Mouse (Mus musculus): ENCODE results near the gene Gle1.
"Not testable (repeated sequence)": the region's sequence is repeated elsewhere in the genome, so short reads cannot be mapped to it uniquely, and the experiment has no call there.

Gene Gle1

DNA sequence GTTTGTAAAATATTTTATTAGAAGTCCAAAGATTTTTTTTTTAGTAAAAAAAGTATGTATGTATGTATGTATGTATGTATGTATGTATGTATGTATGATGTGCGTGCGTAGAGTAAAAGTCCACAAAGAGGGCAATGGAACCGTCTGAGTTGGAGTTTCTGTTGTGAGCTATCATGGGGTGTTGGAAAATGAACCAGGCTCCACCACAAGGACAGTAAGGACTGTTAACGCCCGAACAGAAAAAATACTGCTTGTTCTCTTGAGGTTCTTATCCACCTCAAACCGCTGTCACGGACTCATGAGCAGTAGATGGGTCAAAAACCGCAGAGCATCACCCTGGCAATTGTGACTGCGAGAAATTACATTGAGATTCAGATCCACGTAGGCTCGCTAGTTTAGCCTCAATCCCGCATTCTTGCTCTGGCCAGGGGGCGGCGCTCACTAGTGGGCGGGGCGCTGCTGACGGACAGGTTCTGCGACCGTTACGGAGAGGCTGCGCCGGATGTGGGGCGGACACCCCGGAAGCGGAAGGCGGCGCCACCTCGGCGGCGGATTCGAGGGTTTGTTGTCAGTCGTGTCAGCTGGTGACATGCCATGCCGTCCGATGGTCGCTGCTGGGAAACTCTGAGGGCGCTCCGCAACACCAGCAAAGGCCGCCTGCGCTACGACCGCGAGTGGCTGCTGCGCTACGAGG lies at the start of gene Gle1:
Gene Gle1, plus strand, starts transcription at position 521 of the 694 bp plus-strand sequence.
- DNase-seq (ENCODE audit: low spot score): peak; percentile 98

DNA sequence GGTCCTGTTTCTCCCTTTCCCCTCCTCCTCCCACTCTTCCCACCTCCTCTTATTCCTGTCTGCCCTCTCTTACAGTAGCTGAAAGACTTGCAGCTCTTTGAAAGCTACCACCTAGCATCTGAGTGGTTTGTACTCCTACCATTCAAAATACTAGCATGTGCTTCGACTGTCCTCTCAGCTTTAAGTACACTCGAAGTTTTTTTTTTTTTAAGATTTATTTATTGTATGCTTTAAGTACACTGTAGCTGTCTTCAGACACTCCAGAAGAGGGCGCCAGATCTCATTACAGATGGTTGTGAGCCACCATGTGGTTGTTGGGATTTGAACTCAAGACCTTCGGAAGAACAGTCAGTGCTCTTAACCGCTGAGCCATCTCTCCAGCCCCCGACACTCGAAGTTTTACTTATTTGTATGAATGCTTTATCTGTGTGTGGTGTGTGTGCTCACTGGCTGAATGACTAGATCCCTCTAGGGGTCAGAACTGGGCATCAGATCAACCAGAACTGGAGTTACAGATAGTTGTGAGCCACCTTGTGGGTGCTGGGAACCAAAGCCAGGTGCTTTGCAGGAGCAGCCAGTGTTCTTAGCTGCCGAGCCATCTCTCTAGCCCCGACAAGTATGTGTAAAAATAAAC lies 48.5 kb upstream of the Gle1 start:
- not testable (repeated sequence) for DNase-seq (ENCODE audit: low spot score)

DNA sequence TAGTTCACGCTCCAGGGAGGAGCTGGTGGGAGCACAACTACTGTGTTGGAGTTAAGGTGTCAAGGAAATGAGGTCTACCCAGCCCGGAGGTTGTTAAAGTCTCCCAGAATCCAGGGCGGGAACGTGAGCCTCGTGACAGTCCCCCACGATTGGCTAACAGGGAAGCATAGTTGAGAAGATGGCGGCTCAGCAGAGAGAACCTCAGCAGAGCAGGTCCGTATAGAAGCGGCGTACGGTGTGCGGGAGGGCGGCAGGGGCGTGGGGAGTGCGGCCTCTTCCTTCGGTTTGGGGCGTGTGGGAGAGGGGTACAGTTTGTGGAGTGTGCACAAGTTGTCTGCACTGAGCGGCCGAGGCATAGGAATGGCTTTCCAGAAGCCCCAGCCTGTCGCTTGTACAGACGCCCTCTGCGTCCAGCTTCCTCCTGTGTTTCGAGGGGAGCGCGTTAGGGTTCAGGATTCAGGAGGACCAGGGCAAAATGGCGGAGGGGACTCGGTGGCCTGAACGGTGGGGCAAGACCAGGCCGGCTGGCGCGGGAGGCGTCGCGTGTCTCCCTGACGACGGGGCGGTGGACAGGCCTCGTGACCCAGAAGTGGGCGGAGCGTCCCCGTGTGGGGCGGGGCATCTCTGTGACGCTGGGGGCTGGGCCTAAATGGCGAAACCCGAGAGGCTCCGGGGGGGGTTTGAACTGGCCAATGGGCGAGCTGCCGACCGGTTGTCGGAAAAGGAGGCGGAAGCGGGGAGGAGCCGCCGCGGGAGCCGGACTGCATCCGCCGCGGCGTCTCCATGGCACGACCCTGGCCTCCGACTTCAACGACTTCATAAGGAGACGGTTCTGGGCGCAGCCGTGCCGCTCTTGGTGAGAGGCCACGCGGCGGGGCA lies 45.9 kb upstream of the Gle1 start, which contains the start of gene Odf2:
Gene Odf2, plus strand, starts transcription at position 156 of the 879 bp plus-strand sequence.
- peak; percentile 99 for DNase-seq (ENCODE audit: low spot score)

DNA sequence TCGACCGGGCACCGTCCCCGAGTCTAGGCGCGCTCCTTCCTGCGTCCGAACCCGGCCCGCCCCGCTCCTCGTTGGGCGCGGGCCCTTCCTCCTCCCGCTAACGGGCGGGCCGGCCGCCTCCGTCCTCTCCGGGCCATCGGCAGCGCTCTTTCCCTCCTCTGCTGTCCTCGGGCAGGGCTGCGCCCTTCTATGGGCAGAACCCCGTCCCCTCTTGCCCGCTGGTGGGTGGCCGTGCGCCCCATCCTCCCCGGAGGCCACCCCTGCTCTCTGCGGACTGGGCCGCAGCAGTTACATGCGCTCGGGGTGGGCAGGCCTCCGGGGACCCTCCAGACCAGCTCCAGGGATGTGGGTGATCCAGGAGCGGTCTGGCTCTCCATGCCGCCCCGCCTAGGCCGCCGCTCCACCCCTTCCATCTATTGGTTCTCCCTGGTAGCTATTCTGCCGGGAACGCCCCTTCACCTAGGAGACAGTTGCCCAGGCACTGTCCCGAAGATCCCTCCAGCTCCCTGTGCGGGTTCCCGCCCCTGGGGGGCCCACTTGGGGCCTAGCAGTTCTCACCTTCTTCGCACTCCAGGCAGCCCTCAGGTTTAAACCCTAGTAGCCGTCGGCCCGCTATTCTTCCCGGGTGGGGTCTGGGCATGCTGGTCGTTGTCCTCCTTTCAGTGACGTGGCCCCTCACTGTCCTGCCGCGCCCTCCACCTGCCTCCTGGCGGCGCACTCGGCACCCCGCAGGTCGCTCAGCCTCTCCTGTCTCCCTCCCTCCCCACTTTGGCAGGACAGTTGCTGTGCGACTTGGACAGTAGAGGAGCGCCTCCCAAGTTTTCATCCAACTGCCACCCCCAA lies 45.0 kb upstream of the Gle1 start:
- DNase-seq (ENCODE audit: low spot score): peak; percentile 52

DNA sequence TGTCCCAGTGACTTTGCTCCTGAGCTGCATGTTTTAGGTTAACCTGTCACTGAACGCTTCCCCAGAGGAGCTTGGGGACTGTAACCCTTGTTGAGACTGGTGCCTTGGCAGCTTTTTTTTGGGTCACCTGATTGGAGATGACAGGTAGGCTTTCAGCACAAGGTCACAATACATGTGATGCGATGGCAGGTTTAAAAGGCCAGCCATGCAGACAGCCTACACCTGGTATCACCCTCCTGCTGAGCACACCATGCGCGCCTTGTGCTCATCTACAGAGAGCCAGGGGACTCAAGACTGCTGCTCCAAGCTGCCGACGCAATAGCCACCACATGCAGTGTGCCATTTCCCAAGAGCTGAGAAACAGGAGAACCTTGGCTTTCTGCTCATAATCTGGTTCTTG lies 43.5 kb upstream of the Gle1 start:
- no peak for DNase-seq (ENCODE audit: low spot score)

DNA sequence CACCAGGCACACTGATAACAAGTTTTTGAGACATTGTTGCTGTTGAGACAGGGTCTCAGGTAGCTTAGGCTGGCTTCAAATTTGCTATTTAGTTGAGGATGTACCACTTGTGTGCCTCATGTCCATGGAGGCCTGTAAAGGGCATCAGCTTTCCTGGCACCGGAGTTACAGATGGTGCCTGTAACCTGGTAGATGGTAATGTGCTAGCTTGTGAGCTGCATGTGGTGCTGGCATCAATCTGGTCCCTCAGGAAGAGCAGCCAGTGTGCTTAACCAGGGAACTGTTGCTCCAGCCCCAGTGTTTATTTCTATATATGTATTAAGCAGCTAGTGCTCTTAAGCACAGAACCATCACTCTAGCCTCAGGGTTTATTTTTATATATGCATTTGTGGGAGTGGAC lies 39.2 kb upstream of the Gle1 start:
- DNase-seq (ENCODE audit: low spot score): no peak

DNA sequence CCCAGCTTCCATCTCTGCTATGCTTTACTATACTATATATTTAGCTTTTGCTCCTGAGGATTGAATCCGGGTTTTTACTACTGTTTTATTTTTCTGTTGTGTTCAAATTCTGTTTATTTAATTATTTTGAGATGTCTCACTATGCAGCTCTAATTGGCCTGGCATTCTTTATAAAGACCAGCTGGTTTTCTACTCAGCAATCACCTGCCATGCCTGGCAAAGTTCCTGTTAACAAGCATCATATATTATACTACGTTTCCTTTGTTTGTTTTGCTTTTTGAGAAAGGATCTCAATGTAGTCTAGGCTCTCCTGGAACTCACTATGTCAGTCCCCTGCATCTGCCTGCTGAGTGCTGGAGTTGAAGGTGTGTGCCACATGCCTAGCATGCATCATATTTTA lies 37.9 kb upstream of the Gle1 start:
- DNase-seq (ENCODE audit: low spot score): no peak

DNA sequence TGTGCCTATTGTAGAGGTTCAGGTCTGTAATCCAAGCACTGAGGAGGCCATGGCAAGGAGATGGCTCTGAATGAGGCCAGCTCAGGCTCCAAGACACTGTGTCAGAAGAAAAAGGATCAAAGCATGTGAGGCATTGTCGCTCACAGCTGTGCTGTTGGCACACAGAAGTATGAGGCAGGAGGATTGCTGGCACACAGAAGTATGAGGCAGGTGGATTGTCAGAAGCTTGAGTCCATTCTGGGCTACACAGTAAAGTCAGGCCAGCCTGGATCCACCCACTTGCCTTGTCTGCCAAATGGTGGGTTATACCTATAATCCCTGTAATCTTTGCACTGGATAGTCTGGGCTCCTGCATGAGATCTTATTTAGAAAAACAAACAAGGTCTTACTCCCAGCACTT lies 37.1 kb upstream of the Gle1 start:
- no peak for DNase-seq (ENCODE audit: low spot score)

DNA sequence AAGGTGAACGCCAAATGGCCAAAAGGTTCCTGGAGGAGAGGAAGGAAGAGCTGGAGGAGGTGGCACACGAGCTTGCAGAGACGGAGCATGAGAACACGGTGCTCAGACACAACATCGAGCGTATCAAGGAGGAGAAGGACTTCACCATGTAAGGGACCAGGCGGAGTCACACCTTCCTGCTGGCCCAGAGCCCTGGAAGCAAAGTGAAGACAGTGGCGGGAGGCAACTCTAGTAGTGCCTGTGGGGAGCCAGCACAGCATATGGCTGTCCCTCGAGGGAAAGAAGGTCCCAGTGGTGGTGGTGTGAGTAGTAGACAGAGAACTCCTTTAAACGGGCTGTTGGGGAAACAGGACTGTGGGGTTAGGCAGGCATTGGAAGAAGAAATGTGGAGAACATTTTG lies 33.0 kb upstream of the Gle1 start:
- DNase-seq (ENCODE audit: low spot score): no peak

DNA sequence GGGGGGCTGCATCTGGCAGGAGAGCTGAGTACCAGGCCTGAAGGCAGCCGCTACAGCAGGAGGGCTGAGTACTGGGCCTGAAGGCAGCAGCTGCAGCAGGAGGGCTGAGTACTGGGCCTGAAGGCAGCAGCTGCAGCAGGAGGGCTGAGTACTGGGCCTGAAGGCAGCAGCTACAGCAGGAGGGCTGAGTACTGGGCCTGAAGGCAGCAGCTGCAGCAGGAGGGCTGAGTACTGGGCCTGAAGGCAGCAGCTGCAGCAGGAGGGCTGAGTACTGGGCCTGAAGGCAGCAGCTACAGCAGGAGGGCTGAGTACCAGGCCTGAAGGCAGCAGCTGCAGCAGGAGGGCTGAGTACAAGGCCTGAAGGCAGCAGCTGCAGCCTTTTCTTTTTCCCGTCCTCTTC lies 27.1 kb upstream of the Gle1 start:
- not testable (repeated sequence) for DNase-seq (ENCODE audit: low spot score)

DNA sequence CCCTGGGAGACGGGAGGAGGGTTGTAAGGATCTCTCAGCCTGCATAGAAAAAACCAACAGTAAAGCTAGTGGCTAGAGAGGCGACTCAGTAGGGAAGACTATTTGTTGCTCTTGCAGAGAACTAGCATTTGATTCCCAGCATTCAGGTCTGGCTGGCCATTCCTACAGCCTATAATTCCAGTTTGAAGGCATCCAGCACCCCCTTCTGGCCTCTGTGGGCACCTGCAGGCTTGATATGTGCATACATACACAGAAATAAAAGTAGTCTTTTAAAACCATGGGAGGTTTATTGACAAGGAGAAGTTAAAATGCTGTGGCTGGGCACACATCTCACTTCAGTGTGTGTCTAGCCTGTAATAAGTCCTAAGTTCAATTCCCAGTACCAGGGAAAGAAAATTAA lies 25.2 kb upstream of the Gle1 start:
- DNase-seq (ENCODE audit: low spot score): no peak

DNA sequence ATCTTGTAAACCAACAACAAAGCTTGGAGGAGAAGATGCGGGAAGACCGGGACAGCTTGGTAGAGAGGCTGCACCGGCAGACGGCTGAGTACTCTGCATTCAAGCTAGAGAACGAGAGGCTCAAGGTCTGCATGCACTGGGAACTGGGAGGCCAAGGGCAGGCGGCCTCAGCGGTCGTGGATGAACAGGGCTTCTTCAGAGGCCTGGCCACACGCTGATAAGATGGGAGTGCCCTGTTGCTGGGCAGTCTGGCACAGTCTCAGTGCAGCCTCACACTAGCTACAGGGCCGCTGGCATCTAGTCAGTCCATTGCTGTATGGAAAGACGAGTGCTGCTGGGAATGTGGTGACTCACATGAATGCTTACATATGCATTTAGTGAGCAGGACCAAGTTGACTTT lies 17.6 kb upstream of the Gle1 start:
- no peak for DNase-seq (ENCODE audit: low spot score)

DNA sequence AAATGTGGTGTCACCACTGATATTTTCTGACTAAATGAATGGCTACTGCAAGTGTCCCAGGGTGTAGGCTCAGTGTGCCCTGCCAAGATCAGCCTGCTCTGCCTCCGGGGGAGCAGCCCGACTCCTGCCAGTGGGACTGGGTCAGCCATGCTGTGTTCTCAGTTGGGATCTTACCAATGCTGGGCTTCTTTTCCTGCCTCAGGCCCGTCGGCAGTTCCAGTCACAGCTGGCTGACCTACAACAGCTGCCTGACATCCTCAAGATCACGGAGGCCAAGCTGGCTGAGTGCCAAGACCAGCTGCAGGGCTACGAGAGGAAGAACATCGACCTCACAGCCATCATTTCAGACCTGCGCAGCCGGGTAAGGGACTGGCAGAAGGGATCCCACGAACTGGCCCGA lies 13.2 kb upstream of the Gle1 start:
- DNase-seq (ENCODE audit: low spot score): no peak

DNA sequence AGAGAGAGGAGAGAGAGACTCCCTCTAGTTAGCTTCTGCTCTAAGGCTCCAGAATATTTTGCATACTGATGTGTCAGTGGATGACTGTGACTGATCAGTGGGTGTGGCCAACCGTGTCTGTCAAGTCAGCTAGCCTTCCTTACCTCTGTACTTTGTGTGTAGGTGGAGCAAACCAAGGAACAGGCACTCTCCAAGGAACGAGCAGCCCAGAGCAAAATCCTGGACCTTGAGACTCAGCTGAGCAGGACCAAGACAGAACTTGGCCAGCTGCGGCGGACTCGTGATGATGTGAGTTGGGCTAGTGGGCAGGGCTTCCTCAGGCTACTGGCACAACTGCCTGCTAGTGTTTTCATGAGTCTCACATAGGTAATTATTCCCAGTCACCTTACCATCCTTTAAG lies 8.7 kb upstream of the Gle1 start:
- DNase-seq (ENCODE audit: low spot score): no peak

DNA sequence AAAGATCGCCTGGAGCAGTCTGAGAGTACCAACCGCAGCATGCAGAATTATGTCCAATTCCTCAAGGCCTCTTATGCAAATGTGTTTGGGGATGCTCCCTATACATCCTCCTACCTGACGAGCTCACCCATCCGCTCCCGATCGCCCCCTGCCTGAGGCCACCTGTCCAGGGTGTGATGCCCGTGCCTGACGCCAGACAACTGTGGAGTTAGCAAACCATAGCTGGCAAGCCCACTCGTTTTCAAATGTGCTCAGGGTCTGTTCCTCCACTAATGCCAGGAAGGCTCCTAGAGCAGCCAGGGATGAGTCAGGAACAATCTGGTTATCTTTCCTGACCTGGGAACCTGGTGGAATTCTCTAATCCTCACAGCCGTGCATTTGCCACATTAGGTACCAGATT lies 4.7 kb upstream of the Gle1 start:
- no peak for DNase-seq (ENCODE audit: low spot score)

DNA sequence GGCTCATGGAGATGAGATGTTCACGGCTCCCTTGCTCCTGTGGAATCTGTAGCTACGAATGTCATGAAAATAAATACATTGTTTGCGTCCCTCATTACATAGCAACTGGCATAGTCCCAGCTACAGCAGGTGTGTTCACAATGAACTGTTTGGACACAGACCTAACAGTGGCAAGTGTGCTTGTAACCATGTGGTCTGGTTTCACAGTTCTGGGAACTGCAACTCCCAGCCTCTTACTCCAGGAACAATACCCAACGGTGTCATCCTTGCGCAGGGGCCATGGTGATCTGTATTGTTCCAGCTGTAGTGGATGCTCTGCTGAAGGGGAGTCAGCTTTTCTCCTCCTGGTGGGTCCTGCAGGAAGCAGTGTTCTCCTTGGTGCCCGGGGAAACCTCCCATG lies 4.0 kb upstream of the Gle1 start:
- no peak for DNase-seq (ENCODE audit: low spot score)

DNA sequence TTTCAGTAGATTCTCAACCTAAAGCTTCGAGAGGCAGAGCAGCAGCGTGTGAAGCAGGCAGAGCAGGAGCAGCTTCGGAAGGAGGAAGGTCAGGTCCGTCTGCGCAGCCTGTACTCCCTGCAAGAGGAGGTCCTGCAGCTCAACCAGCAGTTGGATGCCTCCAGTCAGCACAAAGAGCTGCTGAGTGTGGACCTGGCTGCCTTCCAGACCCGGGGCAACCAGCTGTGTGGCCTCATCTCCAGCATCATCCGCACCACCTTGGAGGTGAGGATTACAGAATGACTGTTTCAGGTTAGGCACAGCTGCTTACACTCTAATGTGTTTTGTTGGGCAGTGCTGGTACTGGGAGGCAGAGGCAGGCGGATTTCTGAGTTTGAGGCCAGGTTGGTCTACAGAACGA lies 4.8 kb downstream of the Gle1 start:
- no peak for DNase-seq (ENCODE audit: low spot score)

DNA sequence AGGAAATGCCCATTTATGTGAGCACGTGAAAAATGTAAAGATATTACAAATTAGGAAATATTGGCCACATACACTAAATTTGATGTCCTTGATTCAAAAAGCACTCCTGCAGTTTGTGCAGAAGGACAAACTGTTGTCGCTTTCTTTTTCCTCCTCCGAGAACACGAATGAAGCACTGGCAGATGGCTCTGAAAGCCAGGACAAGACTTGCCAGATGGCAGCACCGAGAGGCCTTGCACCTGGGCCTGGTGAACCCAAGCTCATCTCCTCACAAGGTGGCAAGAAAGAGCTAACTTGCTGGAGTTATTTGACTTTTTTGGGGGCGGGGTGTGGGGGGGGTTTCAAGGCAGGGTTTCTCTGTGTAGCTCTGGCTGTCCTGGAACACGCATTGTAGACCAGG lies 5.6 kb downstream of the Gle1 start:
- DNase-seq (ENCODE audit: low spot score): no peak

DNA sequence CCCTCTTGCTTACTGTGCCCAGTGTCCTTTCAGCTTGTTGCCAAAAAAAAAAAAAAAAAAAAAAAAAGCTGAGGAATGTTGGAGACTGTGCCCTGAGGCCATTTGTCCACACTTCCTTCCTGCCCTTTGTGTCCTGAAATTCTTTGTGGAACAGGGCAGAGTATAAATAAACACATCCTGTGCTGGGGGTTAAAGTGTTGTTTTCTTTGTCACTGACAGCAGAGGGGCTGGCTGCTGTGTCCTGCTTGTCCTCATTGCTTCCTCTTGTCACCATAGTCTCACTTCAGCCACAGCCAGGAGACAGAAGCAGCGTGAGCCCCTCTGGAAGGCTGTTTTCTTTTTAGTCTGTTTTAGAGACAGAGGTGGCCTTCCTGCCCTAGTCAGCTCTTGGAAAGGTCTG lies 9.5 kb downstream of the Gle1 start:
- no peak for DNase-seq (ENCODE audit: low spot score)

DNA sequence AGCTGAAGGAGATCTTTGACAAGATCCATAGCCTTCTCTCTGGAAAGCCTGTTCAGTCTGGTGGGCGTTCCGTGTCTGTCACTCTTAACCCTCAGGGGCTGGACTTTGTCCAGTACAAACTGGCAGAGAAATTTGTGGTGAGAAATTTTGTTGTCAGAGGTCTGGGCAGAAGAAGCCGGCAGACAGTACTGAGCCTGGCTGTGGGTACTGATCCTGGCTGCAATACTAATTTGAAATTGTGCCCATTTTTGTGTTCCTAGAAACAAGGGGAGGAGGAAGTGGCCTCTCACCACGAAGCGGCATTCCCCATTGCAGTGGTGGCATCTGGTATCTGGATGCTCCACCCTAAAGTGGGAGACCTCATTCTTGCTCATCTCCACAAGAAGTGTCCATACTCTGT lies 13.7 kb downstream of the Gle1 start:
- no peak for DNase-seq (ENCODE audit: low spot score)

DNA sequence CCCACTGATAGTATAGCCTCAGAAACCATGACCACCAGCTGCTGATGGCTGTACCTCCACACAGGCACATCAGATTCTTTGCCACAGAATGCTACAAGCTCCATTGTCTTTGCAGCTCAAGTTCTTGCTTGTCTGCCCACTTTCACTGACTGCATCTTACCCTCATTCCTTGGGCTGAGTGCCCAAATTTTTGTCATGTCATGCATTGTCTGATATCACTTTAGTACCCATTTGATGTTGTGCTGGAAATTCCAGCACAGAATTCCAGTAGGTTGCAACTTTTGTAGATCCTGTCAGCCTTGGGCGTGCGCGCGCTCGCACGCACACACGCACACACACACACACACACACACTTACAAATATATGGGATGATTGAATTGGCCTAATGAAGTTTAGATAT lies 26.0 kb downstream of the Gle1 start:
- no peak for DNase-seq (ENCODE audit: low spot score)

Data from T-cell, adult 2 months (primary cell).